ENCODE assay signal across 23 mouse cellular contexts in the genomic region with DNA sequence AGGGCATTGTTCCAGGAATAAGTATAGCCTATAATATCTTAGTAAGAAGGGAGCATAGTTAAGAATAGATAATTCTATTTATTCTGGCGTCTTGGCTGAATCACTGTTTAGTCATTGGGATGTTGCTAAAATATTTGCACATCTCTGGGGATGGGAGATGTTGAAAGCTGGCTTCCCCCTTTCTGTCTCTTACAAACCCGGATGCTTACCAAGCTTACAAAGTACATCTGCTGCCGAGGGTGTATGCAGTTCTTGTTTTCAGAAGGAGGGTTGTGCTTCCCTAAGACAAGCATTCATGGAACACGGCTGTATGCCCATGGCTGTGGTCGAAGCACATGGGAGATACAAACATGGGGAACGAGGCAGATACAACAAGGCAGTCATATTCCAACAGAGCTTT.
DNase-seq lines count a peak whose midpoint lies in the region; ATAC-seq and TF ChIP-seq lines count a peak whose summit lies in the region.
"Had no signal": no experiment of that assay in that cellular context is flagged by ENCODE, and none has a peak within 500 bp of the region (broad histone marks: within the 10 kb centered on the region; RNA-seq: fewer than 3 reads in every experiment).

No protein-coding gene starts in this region.

- intact Hi-C loops in heart, postnatal 25 days (cut with DNase I): no loop called here
- intact Hi-C loops in left cerebral cortex, adult 2 months (cut with DNase I): loop anchor here (5.0 kb wide), 1 partner anchor 70 kb away; no protein-coding TSS in a partner anchor

- no peak for TF ChIP-seq CTCF in left cerebral cortex, adult 2 months (IDR thresholded peaks at IDR 0.05)

- peak; percentile 8 for DNase-seq in heart, adult 8-10 months (ENCODE audit: low spot score)
- DNase-seq in heart, postnatal 25 days (ENCODE audit: low spot score): no peak
- DNase-seq in left cerebral cortex, adult 2 months (ENCODE audit: extremely low spot score in 1 of 2, low spot score in 2 of 2): peak in 1 of 2 experiments; percentile 32
- DNase-seq in left cerebral cortex, adult 11 months (ENCODE audit: low spot score): no peak
- DNase-seq in 416B (ENCODE audit: low read depth) (peak; percentile 3), MN1 (ENCODE audit: low spot score) (no peak)
- peak; percentile 21 for DNase-seq in heart, postnatal 4 days
- DNase-seq: adrenal gland, adult 8-10 months; cerebellum, adult 9-11 months; gastrocnemius, postnatal 36 days; kidney, postnatal 4 days; retina, postnatal 1 day; thymus, adult 18-20 months; thymus, postnatal 4 days had no signal

- H3K4me3 ChIP-seq in left cerebral cortex, adult 2 months: no peak overlapping the region
- H3K4me3 ChIP-seq: embryonic facial prominence, embryonic 12.5 days; erythroblast, embryonic 14.5 days; forebrain, embryonic 13.5 days; hindbrain, embryonic 15.5 days; intestine, embryonic 15.5 days; lung, embryonic 15.5 days had no signal

- peak overlapping the region; percentile 59; the same call in 1 of the 2 replicates for H3K27ac ChIP-seq in left cerebral cortex, adult 2 months
- H3K27ac ChIP-seq: embryonic facial prominence, embryonic 12.5 days; forebrain, embryonic 13.5 days; hindbrain, embryonic 15.5 days; intestine, embryonic 15.5 days; liver, embryonic 14.5 days; lung, embryonic 15.5 days; macrophage had no signal

- ATAC-seq in granulocyte monocyte progenitor cell, adult 5-6 weeks (replicated peaks; ENCODE audit: poor library complexity, severe bottlenecking): no peak
- ATAC-seq: forebrain, embryonic 13.5 days; intestine, embryonic 15.5 days had no signal

Comparison
In these comparisons a context has a peak if more than half of its experiments do, and no peak if none do; other contexts are left out.
1. DNase-seq: peak in heart, adult 8-10 months (single experiment), 416B (single experiment) and heart, postnatal 4 days (single experiment); none in heart, postnatal 25 days (single experiment), left cerebral cortex, adult 11 months (single experiment) and MN1 (single experiment).